Mouse (Mus musculus) hindbrain, embryonic 10.5 days (tissue): ENCODE results near the gene Prkcg. TPM values are rescaled to one million over a fixed set of nuclear protein-coding genes. Genes with fewer than 3 reads are reported as not detected.

Experiments
- DNase-seq: peaks from one replicate; pipeline ENCODE4 v3.0.0-alpha.2; 2017; ENCODE audit warnings: low spot score
- H3K27ac ChIP-seq: fragments of 300-500 bp; sonication (generic); 2 replicates; pipeline ENCODE4 v1.5.1; 2016; ENCODE audit warnings: mild to moderate bottlenecking, moderate library complexity
- H3K27me3 ChIP-seq: fragments of 300-500 bp; sonication (generic); 2 replicates; pipeline ENCODE4 v1.6.1; 2016; ENCODE audit warnings: mild to moderate bottlenecking; ENCODE audit not compliant: poor library complexity, insufficient read depth, severe bottlenecking
- H3K36me3 ChIP-seq: fragments of 300-500 bp; sonication (generic); 2 replicates; pipeline ENCODE4 v1.6.1; 2016; ENCODE audit warnings: mild to moderate bottlenecking, moderate library complexity
- H3K4me1 ChIP-seq: fragments of 300-500 bp; sonication (generic); replicated peaks from 2 replicates; pipeline ENCODE4 v1.6.1; 2016; ENCODE audit warnings: mild to moderate bottlenecking
- H3K4me3 ChIP-seq: fragments of 300-500 bp; sonication (generic); 2 replicates; pipeline ENCODE4 v1.5.1; 2016; ENCODE audit warnings: mild to moderate bottlenecking, moderate library complexity
- H3K9me3 ChIP-seq: fragments of 300-500 bp; sonication (generic); 2 replicates; pipeline ENCODE4 v1.6.1; 2016; ENCODE audit warnings: mild to moderate bottlenecking, moderate library complexity
- WGBS: fragments of 180-500 bp; shearing (Covaris S2); methylation state at CpG from one replicate; pipeline ENCODE4 v1.1.7; 2016; 5-methylcytosine and 5-hydroxymethylcytosine counted together
- polyA plus RNA-seq: library from polyadenylated mRNA; unstranded; fragments of >200 nt; fragmentation: Nextera tagmentation; extraction: Ambion mirVana; gene quantifications from 2 replicates; pipeline ENCODE4 v1.2.1, GENCODE M21; 2016

Prkcg gene
- polyA plus RNA-seq, 1 experiment from 2014 or later, result 0.47 TPM

DNA sequence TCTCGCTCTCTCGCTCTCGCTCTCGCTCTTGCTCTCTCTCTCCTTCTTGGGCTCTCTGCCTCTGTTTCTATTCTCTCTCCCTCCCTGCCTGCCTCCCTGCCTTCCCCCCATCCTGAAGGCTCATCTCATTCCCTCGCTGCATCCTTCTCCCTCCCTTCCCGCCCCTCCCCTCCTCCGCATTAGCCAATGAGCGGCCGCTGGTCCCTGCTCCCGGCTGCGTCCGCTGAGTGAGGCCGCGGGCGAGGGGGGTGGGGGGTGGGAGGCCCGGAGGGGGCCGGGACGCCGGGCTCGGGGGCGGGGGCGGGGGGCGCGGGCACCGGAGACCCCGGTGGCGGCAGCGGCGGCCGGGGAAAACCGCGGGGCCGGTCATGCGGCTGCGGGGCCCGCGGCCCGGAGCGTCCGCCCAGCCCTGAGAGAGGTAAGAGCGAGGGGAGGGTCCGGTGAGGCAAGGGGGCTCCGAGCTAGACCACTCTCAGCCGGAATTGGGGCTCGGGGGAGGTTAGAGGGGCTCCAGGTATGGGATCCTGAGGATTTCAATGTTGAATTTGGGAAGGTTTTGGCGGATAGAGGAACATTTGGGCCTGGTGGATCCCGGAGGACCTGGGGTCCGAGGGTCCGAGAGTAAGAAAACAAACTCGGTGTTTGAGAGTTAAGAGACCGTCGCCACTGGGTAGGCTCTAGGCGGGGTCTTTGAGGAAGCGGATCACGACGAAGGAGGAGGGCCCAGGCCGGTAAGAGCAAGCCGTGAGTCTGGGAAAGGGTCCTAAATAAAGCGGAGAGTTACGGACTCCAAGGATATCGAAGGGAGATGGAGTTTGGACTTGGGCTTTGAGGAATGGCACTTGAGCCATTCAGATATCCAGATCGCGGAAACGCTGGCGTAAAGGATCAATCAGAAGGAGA is 43.9 kb downstream of the Prkcg start, which contains the start of gene Cacng7:
TSS of gene Cacng7 (plus strand) at position 337 of the 903 bp plus-strand sequence.
- Histone ChIP-seq H3K27me3 (peaks cover 21% of the 10 kb centered on the region), H3K4me1 (peaks cover 43% of the 10 kb centered on the region), H3K9me3 (0 out of 2 replicates have a peak, but pooled peaks cover 2% of the 10 kb centered on the region), H3K27ac (peak within 1 kb of the TSS; percentile 97), H3K4me3 (peak within 1 kb of the TSS; percentile 77), H3K36me3 (peaks cover 9% of the 10 kb centered on the region; the same call in 1 of the 2 replicates)
- DNase-seq, result peak; percentile 85
- under 1% methylated on average over 63 of the region's 65 CpGs for WGBS

DNA sequence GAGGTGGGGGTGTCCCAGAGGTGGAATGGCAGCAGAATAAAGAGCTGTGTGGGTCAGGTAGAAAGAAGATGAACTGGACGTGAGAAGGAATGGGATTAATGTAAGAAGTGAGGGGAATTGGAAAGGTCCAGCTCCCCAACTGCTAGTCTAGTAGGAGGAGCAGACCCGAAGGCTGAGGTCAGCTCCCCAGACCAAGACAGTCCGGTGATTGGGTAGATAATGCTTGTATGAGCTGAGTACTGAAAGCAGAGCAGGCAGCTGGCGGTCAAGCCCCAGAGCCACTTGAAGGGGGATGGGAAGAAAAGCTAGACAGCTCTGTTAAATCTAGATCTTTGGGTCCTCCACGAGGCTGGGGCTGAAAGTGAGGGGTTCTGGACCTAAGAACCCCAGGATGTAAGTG is 44.6 kb downstream of the Prkcg start:
- no peak for DNase-seq

DNA sequence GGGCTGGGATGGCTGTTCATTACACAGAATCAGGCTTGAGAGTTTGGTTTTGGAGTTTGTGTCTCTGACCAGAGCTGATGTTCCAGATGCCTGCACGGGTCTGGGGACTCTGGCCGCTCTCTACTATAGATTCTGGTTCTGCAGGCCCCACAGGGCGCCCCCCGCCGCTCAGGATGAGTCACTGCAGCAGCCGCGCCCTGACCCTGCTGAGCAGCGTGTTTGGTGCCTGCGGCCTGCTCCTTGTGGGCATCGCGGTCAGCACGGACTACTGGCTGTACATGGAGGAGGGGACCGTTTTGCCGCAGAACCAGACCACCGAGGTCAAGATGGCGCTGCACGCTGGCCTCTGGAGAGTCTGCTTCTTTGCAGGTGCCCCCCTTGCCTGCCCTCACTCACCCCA is 47.4 kb downstream of the Prkcg start:
- no peak overlapping the region for H3K4me3 ChIP-seq
- H3K36me3 ChIP-seq, result peaks cover 41% of the 10 kb centered on the region
- DNase-seq, result peak; percentile 6
- H3K27me3 ChIP-seq, result no peaks in the 10 kb centered on the region; the same call in 1 of the 2 replicates
- peaks cover 27% of the 10 kb centered on the region for H3K4me1 ChIP-seq
- WGBS, result 64% methylated on average over 17 of the region's 17 CpGs
- 0 out of 2 replicates have a peak, but pooled peaks cover 2% of the 10 kb centered on the region for H3K9me3 ChIP-seq
- H3K27ac ChIP-seq, result no peak overlapping the region

More for the DNA sequence above, 44.6 kb downstream of the Prkcg start:
- H3K9me3 ChIP-seq, result 0 out of 2 replicates have a peak, but pooled peaks cover 2% of the 10 kb centered on the region
- H3K27ac ChIP-seq, result peak overlapping the region; percentile 97
- peaks cover 21% of the 10 kb centered on the region for H3K27me3 ChIP-seq
- peak overlapping the region; percentile 77 for H3K4me3 ChIP-seq
- WGBS, result 7% methylated on average over 5 of the region's 5 CpGs
- H3K36me3 ChIP-seq, result peaks cover 16% of the 10 kb centered on the region
- peaks cover 43% of the 10 kb centered on the region for H3K4me1 ChIP-seq

DNA sequence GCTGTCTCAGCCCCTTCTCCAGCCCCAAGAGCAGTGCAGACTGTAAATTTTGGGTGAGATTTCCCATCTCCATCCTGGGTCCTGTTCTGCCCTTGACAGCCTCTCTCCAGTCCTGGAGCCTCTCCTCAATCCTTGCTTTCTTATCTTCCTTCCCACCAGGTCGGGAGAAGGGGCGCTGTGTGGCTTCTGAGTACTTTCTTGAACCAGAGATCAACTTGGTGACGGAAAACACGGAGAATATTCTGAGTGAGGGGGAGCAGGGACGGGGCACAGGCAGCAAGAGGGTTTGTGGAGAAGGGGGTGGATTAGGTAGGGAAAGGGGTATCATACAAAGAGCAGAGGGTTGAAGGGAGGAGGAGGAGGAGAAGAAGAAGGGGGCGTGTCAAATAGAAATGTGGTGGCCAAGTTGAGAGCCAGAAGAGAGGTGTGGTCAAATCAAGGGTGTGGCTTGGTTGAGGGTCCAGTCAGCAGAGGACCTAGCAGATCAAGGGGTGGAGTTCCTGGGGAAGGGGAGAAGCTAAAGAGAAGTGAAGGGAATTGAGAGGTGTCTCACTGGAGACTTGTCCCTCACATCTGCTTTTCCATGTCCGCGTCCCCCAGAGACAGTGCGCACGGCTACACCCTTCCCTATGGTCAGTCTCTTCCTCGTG is 49.4 kb downstream of the Prkcg start:
- Histone ChIP-seq H3K27me3 (no peaks in the 10 kb centered on the region), H3K4me3 (no peak overlapping the region), H3K9me3 (no peaks in the 10 kb centered on the region), H3K36me3 (peaks cover 61% of the 10 kb centered on the region), H3K27ac (no peak overlapping the region), H3K4me1 (peaks cover 10% of the 10 kb centered on the region)
- 84% methylated on average over 11 of the region's 11 CpGs for WGBS
- DNase-seq, result no peak

DNA sequence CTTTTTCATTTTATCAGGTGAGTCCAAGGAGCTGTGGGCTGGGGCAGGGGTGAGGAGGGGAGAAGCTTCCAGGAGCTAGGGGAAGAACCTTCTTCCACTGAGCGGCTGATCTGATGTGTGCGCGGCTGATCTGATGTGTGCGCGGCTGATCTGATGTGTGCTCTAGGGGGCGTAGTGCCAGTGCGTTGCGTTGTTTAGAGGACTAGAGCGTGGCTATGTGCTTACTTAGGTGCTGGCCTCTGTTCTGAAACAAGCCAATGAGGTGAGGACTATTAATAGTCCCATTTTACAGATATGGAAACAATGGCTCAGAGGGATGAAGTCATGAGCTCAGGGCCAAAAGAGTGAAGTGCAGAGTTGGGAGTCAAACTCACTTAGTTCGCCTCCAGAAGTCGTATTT is 50.0 kb downstream of the Prkcg start:
- 90% methylated on average over 11 of the region's 11 CpGs for WGBS
- peaks cover 66% of the 10 kb centered on the region for H3K36me3 ChIP-seq
- no peak for DNase-seq

DNA sequence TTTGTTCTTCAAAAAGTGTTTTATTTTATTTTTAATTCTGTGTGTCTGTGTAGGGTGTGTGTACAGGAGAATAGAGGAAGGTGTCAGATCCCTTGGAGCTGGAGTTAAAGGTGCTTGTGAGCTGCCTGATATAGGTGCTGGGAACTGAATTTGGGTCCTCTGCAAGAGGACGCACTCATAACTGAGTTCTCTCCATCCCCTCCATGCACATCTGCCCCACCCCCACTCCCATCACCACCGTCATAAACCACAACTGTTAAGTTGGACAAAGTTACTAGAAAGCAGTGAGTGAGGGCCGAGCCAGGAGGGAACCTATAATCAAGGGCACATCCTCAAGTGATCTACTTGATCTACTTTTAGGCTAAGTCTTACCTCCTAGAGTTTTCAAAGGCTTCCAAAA is 54.9 kb downstream of the Prkcg start:
- WGBS, result 91% methylated on average over 3 of the region's 3 CpGs
- peaks cover 93% of the 10 kb centered on the region for H3K36me3 ChIP-seq
- DNase-seq, result no peak
- no peak overlapping the region for H3K4me3 ChIP-seq
- peaks cover 9% of the 10 kb centered on the region; the same call in 1 of the 2 replicates for H3K4me1 ChIP-seq
- no peaks in the 10 kb centered on the region for H3K9me3 ChIP-seq
- H3K27me3 ChIP-seq, result no peaks in the 10 kb centered on the region
- H3K27ac ChIP-seq, result no peak overlapping the region

More for the DNA sequence above, 50.0 kb downstream of the Prkcg start:
- Histone ChIP-seq H3K4me3 (no peak overlapping the region), H3K27me3 (no peaks in the 10 kb centered on the region), H3K9me3 (no peaks in the 10 kb centered on the region), H3K27ac (no peak overlapping the region), H3K4me1 (peaks cover 4% of the 10 kb centered on the region)

DNA sequence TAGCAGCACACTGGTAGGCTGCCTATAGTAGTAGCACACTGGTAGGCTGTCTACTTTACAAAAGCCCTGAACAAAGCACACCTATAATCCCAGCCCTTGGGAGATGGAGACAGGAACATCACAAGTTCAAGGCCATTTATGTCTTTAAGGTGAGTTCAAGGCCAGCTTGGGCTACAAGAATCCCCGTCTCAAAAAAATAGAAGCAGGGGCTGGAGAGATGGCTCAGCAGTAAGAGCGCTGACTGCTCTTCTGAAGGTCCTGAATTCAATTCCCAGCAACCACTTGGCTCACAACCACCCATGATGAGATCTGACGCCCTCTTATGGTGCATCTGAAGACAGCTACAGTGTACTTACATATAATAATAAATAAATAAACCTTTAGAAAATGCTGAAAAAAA is 56.3 kb downstream of the Prkcg start:
- WGBS, result 93% methylated on average over 3 of the region's 3 CpGs
- H3K9me3 ChIP-seq, result no peaks in the 10 kb centered on the region
- H3K27me3 ChIP-seq, result no peaks in the 10 kb centered on the region
- peaks cover 94% of the 10 kb centered on the region for H3K36me3 ChIP-seq
- peaks cover 9% of the 10 kb centered on the region; the same call in 1 of the 2 replicates for H3K4me1 ChIP-seq
- no peak for DNase-seq
- no peak overlapping the region for H3K4me3 ChIP-seq
- H3K27ac ChIP-seq, result no peak overlapping the region

DNA sequence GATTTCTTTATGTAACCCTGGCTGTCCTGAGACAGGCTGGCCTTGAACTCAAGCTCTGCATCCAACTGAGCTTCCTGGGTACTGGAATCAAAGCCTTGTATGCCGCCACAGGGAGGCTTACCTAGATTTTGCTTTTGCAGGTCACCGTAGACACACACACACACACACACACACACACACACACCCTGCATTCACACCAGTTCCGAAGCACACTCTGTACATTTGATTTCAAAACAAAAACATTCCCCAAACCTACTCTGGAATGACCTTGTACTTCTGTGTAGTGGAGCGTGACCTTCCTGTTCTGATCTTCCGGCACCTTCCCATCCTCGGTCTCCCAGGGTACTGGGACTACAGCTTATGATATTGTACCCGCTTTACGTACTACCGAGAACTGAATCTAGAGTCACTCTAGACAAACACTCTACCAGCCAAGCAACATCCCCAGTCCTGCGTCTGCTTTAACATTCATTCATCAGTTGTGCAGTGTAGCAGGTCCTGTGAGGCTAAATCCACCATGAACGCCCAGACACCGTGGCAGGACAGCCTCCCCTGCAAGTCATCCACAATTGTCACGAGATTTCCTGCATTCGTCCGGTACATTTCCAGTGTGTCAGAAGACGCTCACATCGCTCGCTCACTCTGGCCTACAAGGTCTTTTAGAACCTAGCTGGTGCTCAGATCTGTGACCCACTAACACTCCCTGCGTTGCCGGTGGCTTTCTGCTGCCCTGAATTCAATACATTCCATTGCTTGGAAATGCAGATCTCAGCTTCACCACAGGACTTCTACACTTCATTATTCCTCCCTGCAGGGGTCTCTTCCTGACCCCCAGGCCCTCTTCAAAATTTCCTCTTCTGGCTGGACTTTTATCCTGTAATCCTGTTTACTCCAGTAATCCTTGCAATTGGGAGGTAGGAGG is 58.6 kb downstream of the Prkcg start:
- H3K27ac ChIP-seq, result no peak overlapping the region
- peaks cover 90% of the 10 kb centered on the region for H3K36me3 ChIP-seq
- DNase-seq, result no peak

DNA sequence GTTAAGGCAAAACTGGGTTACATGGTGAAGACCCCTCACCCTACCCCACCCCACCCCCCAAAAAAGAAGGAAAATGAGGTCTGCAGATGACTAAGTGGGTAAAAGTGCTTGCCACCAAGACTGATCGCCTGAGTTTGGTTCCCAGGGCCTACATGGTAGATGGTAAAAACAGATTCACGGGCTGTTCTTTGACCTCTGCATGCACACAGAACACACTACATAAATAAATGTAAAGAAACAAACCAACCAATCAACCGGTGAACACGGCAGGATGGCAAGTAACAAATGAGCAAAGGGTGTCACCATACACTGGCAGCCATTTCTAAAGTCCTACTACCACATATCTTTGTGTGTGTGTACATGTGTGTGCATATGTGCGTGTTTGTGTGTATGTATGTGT is 59.3 kb downstream of the Prkcg start:
- DNase-seq, result no peak
- no peak overlapping the region for H3K4me3 ChIP-seq
- H3K9me3 ChIP-seq, result no peaks in the 10 kb centered on the region
- H3K36me3 ChIP-seq, result peaks cover 88% of the 10 kb centered on the region
- H3K27me3 ChIP-seq, result no peaks in the 10 kb centered on the region
- 61% methylated on average over 5 of the region's 5 CpGs for WGBS
- no peak overlapping the region for H3K27ac ChIP-seq
- H3K4me1 ChIP-seq, result peaks cover 9% of the 10 kb centered on the region; the same call in 1 of the 2 replicates

More for the DNA sequence above, 58.6 kb downstream of the Prkcg start:
- no peaks in the 10 kb centered on the region for H3K27me3 ChIP-seq
- peaks cover 9% of the 10 kb centered on the region; the same call in 1 of the 2 replicates for H3K4me1 ChIP-seq
- no peak overlapping the region for H3K4me3 ChIP-seq
- H3K9me3 ChIP-seq, result no peaks in the 10 kb centered on the region
- 37% methylated on average over 20 of the region's 20 CpGs for WGBS

DNA sequence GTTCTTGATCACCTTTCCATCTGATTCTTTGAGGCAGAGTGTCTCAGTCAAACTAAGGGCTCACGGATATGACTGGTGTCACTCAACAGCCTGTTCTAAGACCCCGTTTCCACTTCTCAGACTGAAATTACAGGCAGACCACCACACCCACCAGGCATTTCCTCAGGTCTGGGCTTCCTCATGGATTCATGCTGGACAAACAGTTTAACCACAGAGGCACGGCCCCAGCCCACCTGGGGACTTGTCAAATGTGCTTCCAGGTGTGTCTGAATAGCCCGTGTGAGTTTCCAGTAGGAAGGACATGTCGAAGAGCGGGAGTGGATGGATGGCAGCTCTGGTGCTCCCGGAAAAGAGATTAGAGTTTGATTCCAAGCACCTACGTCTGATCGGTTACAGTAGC is 60.8 kb downstream of the Prkcg start:
- Histone ChIP-seq H3K27me3 (no peaks in the 10 kb centered on the region), H3K4me3 (no peak overlapping the region), H3K36me3 (peaks cover 82% of the 10 kb centered on the region), H3K4me1 (peaks cover 9% of the 10 kb centered on the region; the same call in 1 of the 2 replicates), H3K27ac (no peak overlapping the region), H3K9me3 (no peaks in the 10 kb centered on the region)
- DNase-seq, result no peak
- 93% methylated on average over 9 of the region's 9 CpGs for WGBS

DNA sequence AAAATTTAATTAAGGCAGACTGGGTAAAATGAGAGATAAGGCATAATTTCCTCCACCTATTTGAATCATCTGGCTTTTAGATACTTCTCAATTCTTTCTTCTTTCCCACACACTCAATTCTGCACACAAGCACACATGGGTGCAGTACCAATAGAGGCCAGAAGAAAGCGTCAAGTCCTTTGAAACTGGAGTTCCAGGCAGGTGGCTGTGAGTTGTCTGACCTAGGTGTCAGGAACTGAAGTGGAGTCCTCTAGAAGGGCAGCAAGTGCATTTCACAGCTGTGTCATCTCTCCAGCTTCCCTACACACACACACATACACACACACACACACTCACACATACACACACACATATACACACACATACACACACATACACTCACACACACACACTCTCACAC is 62.6 kb downstream of the Prkcg start:
- Histone ChIP-seq H3K27ac (no peak overlapping the region), H3K27me3 (no peaks in the 10 kb centered on the region), H3K4me3 (no peak overlapping the region), H3K9me3 (no peaks in the 10 kb centered on the region), H3K4me1 (peaks cover 9% of the 10 kb centered on the region; the same call in 1 of the 2 replicates), H3K36me3 (peaks cover 83% of the 10 kb centered on the region)
- 92% methylated on average over 1 of the region's 1 CpGs for WGBS
- DNase-seq, result no peak

DNA sequence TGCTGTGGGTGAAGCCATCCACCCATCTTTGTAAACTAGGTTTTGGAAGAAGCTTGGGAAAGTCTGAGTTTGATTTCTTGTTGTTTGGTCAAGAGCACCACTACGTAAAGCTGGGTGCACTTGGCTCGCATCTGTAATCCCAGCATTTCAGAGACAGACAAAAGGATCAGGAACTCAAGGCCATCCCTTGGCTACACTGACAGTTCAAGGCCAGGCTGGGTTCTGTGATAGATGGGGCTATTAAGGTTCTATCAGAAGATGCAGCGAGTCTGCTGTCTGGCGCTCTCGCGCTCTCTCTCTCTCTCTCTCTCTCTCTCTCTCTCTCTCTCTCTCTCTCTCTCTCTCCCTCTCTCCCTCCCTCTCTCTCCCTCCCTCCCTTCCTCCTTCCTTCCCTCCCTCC is 65.9 kb downstream of the Prkcg start:
- Histone ChIP-seq H3K36me3 (peaks cover 79% of the 10 kb centered on the region), H3K4me1 (no peaks in the 10 kb centered on the region), H3K9me3 (no peaks in the 10 kb centered on the region), H3K27ac (no peak overlapping the region), H3K27me3 (no peaks in the 10 kb centered on the region), H3K4me3 (no peak overlapping the region)
- DNase-seq, result no peak
- 94% methylated on average over 6 of the region's 6 CpGs for WGBS
